Mouse (Mus musculus): ENCODE results near the gene Fndc11. TPM values are rescaled to one million over a fixed set of nuclear protein-coding genes. Genes with fewer than 3 reads are reported as not detected.
"Not testable (repeated sequence)": the region's sequence is repeated elsewhere in the genome, so short reads cannot be mapped to it uniquely, and the experiment has no call there.

Gene Fndc11
- total RNA-seq (2021) = not detected
- long read RNA-seq, experiment 1 = 0 reads
- long read RNA-seq, experiment 2 = 0 reads

DNA sequence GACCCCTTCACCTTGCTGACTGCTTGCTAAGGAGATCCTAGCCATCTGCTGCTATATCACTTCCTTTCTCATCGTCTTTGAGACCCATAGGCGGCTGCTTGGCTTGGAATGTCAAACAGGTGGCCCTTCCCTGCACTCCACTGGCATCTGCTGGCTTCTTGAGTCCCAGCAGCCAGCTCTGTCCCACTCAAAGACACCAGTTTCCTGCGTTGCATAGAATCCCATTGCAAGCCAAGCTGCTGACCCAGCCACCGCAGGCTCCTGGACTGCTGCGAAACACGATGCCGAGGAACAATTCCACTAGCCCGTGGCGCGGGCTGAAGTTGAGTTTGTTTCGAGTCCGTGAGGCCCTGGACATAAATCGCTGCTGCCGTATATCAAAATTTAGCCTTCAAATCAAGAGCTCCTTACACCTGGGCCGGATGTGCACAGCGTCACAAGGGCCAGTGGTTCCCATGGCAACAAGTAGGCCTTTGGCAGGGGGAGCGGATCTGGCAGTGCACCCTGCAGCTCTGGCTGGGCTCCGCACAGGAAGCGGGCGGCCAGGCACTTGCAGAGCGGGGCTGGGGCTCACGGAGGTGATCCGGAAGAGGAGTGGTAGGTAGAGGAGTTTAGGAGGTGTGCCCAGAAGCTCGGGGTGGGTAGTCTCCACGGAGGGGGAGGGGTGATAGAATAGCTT lies at the start of gene Fndc11:
Fndc11 (plus strand) TSS at position 476 of the 679 bp plus-strand sequence.
- intact Hi-C loops (cut with DNase I) = no loop called here

GRCm38 (mm10) chr2:181174646-181175045 lies 45.2 kb upstream of the Fndc11 start:
- no peak for DNase-seq (ENCODE audit: low spot score in 2 of 2)
- intact Hi-C loops (cut with DNase I) = no loop called here

More for the DNA sequence above, at the start of gene Fndc11:
- DNase-seq (ENCODE audit: low spot score in 2 of 2) = peak; percentile 40 to 62

- no peak for DNase-seq (ENCODE audit: low spot score in 2 of 2)
- intact Hi-C loops (cut with DNase I) = no loop called here
Measured at GRCm38 (mm10) chr2:181178015-181178414, 41.8 kb upstream of the Fndc11 start.

- intact Hi-C loops (cut with DNase I) = no loop called here
- no peak for DNase-seq (ENCODE audit: low spot score in 2 of 2)
Measured at GRCm38 (mm10) chr2:181178471-181178870, 41.3 kb upstream of the Fndc11 start.

DNA sequence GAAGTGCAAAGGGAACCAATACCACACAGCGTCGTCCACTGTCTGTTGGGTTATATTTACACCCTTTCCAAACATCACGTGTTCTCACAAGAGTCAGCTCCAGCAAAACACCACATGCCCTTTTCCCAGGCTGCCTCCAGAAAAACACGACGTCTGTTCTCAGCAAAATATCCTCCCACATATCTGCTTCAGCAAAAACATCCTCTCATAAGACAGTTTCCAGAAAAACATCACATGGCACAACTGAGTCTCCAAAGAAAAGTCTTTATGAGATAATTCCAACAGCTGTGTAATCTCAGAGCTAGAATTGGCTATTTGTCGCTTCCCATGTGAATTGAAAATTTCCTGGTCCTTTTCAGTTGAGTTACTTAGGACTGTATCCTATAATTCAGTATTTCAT lies 38.9 kb upstream of the Fndc11 start:
- intact Hi-C loops (cut with DNase I) = no loop called here
- DNase-seq (ENCODE audit: low spot score in 2 of 2) = peak in 1 of 2 experiments; percentile 18

- intact Hi-C loops (cut with DNase I) = loop anchor here (1.0 to 2.0 kb wide), 2 partner anchors 120 to 148 kb away; no protein-coding TSS in a partner anchor
- peak; percentile 91 to 93 for DNase-seq (ENCODE audit: low spot score in 2 of 2)
Measured at GRCm38 (mm10) chr2:181186635-181187034, 33.2 kb upstream of the Fndc11 start.

DNA sequence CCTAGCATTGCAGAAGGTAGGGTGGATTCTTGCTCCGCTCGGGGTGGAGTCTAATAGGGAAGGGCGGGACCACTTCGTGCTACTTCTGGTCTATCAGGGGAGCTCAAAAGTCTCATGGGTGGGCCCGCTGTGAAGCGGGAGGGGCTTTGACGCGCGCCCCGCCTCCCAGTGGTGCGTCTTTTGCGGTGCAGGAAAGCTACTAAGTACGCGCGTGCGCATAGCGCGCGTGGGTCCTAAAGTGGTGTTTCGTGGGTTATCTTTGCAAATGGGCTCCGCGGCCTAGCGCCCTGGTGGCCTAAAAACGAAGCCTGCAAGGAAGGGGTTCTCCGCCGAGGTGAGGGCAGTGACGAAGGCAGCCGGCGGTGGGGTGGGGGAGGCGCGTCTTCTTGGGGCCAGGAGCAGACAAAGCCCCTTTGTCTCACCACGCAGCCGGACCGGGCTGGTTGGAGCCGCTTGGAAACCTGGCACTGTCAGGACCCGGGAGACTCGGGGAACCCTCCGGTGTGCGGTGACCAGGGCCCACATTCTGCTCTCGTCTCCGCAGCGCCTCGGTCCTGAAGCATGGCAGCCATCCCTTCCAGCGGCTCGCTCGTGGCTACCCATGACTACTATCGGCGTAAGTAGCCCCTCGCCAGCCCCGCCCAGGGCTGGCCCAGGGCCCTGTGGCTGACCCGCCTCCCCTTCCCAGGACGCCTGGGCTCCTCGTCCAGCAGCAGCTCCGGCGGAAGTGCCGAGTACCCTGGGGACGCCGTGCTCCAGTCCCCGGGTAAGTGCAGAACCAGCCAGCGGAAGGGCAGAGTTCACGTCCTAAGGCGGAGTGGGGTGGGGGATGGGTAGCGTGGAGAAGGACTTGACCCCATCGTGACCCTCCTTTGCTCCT lies 32.5 kb upstream of the Fndc11 start, which contains the start of gene Ppdpf:
Ppdpf (plus strand) TSS at position 127 of the 880 bp plus-strand sequence.
- intact Hi-C loops (cut with DNase I) = loop anchor here (2.0 kb wide), 1 partner anchor 119 kb away; no protein-coding TSS in a partner anchor
- DNase-seq (ENCODE audit: low spot score in 2 of 2) = peak; percentile 94

DNA sequence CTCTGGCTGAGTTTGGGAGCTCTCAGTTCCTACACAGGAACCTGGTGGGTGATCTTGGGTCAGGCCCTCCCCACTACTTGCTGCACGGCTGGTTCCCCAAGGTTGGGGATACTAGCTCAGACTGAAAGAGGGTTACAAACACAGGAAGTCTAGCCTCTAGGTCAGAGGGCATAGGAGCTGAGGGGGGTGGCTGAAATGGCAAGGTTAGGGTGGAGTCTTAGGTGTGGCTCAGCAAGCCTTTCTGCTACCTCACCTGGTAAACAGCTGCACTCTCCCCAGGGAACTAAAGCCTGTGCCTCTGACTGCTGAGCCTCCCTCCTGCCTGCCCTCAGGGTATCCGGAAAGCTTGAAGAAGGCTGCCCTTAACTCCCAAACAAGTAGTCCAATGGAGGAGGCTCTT lies 31.1 kb upstream of the Fndc11 start:
- no peak for DNase-seq (ENCODE audit: low spot score in 2 of 2)
- intact Hi-C loops (cut with DNase I) = no loop called here

DNA sequence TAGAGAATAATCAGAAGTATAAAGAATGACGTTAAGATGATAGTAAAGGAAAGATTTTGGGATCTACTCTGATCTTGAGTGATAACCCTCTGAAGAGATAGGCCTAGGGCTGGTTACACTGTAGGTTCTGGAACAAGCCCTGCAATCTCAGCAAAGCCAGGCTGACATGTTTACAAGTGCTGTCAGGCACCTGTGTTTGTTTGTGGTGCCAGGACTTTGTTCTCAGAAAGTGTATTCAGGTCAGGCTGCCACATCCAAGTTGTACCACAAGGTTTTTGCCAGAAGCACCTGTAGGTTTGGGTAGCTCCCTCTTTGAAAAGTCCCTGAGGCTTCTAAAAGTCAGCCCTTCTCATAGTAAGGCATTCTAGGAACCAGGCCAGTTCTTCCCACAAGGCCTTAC lies 30.5 kb upstream of the Fndc11 start:
- intact Hi-C loops (cut with DNase I) = no loop called here
- DNase-seq (ENCODE audit: low spot score in 2 of 2) = no peak

DNA sequence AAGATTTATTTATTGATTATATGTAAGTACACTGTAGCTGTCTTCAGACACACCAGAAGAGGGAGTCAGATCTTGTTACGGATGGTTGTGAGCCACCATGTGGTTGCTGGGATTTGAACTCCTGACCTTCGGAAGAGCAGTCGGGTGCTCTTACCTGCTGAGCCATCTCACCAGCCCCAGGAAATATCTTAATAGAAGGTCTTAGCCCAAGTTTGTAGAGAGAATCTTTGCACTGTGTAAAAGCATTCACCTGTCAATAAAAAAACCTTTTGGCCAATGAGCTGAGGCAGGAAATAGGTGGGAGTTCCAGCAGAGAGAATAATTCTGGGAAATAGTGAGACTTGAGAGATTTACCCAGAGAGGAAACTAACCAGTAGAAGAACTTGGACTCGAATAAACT lies 28.4 kb upstream of the Fndc11 start:
- DNase-seq (ENCODE audit: low spot score in 2 of 2); intact Hi-C loops (cut with DNase I): not testable (repeated sequence)

DNA sequence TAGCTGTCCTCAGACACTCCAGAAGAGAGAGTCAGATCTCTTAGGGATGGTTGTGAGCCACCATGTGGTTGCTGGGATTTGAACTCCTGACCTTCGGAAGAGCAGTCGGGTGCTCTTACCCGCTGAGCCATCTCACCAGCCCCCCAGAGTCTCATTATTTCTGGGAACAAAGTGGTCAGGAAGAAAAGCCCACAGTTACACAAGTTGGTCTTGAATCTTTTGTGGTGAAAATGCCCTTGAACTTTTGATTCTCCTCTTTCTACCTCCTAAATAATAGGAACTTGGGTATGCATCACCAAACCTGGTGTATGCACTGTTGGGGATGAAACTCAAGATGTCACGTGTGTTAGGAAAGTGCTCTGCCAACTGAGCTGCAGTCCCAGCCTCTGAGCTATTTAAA lies 27.9 kb upstream of the Fndc11 start:
- DNase-seq (ENCODE audit: low spot score in 2 of 2) = no peak
- intact Hi-C loops (cut with DNase I) = no loop called here

- intact Hi-C loops (cut with DNase I) = no loop called here
- no peak for DNase-seq (ENCODE audit: low spot score in 2 of 2)
Measured at GRCm38 (mm10) chr2:181193044-181193443, 26.8 kb upstream of the Fndc11 start.

- intact Hi-C loops (cut with DNase I) = no loop called here
- DNase-seq (ENCODE audit: low spot score in 2 of 2) = no peak
Measured at GRCm38 (mm10) chr2:181196628-181197300, 23.0 kb upstream of the Fndc11 start.

DNA sequence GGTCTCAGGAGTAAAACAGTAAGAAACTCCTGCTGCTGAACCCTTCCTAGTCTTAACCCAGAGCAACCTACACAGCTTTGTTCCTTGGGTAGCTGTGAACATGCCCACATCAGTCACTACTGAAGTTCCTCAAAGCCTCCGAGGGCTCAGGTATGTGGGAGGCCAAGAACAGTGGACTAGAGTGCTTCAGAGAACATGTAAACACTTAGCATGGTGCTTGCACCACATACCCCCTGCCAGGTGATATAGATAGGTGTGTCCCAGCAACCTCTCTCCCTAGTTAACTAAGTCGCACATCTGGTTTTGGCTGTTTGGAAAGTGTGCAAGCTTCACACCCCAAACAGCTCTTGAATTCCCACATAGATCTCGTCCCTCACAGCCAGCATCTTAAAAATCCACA lies 18.2 kb upstream of the Fndc11 start:
- intact Hi-C loops (cut with DNase I) = no loop called here
- no peak for DNase-seq (ENCODE audit: low spot score in 2 of 2)

GRCm38 (mm10) chr2:181202422-181202821 lies 17.4 kb upstream of the Fndc11 start, which contains the start of gene Ptk6:
Gene Ptk6 (minus strand): TSS chr2:181202789.
- intact Hi-C loops (cut with DNase I) = no loop called here
- DNase-seq (ENCODE audit: low spot score in 2 of 2) = no peak

GRCm38 (mm10) chr2:181202886-181203285 lies 16.9 kb upstream of the Fndc11 start:
- no peak for DNase-seq (ENCODE audit: low spot score in 2 of 2)
- intact Hi-C loops (cut with DNase I) = no loop called here

DNA sequence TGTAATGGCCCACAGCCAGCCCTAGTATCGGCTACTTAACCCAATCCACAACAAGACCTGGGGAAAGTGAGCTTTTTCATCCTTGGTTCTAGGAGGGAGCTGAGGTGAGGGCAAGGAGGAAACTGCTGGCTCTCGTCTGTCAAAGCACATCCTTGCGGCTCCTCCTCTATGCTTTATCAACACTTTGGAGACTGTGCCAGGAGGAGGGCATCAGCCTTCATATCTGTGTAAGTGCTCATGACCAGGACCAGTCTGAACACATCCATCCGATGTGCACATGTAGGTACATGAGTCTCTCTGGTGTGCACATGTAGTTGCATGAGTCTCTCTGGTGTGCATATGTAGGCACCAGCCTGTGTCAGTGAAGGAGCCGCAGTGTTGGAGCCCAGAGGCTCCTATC lies 14.1 kb upstream of the Fndc11 start:
- no peak for DNase-seq (ENCODE audit: low spot score in 2 of 2)
- intact Hi-C loops (cut with DNase I) = no loop called here

DNA sequence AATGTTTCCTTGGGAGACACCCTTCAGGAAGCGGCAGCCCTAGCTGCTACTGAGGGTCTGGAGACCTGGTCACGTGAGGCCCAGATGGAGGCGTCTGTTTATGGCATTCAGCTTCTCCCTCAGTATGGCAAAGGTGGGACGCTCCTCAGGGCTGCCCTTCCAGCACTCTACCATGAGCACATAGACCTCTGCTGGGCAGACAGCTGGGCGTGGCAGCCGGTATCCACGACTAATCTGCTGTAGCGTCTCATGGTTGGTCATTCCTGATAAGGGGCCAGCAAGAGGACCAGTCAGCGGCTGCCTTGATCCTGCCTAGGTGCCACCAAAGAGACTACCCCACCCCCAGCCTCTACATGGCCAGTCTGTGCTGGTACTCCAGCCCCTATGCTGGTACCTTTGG lies 13.7 kb upstream of the Fndc11 start:
- no peak for DNase-seq (ENCODE audit: low spot score in 2 of 2)
- intact Hi-C loops (cut with DNase I) = no loop called here

GRCm38 (mm10) chr2:181212389-181213020 lies 7.3 kb upstream of the Fndc11 start:
- no peak for DNase-seq (ENCODE audit: low spot score in 2 of 2)
- intact Hi-C loops (cut with DNase I) = no loop called here

Data from left cerebral cortex, postnatal 14 days (tissue).